Mouse (Mus musculus) heart, postnatal 36 days (tissue): ENCODE results near the gene Strbp. TPM values are rescaled to one million over a fixed set of nuclear protein-coding genes. Genes with fewer than 3 reads are reported as not detected.

Source experiments
- DNase-seq, 2 experiments: peaks; one replicate each; pipeline ENCODE4 v3.0.0; 2021 to 2022
- intact Hi-C: fragments of 180-260 bp; cut with DNase I; formaldehyde crosslinking; loops from one replicate; pipeline ENCODE4 v1.15.1; 2025
- total RNA-seq, 2 experiments: library from RNA; stranded (reverse); gene quantifications; 2 replicates each; pipeline ENCODE4 v1.2.3; 2021

Gene Strbp
- total RNA-seq, 2 experiments from 2014 or later = 19.3 to 21.2 TPM

DNA sequence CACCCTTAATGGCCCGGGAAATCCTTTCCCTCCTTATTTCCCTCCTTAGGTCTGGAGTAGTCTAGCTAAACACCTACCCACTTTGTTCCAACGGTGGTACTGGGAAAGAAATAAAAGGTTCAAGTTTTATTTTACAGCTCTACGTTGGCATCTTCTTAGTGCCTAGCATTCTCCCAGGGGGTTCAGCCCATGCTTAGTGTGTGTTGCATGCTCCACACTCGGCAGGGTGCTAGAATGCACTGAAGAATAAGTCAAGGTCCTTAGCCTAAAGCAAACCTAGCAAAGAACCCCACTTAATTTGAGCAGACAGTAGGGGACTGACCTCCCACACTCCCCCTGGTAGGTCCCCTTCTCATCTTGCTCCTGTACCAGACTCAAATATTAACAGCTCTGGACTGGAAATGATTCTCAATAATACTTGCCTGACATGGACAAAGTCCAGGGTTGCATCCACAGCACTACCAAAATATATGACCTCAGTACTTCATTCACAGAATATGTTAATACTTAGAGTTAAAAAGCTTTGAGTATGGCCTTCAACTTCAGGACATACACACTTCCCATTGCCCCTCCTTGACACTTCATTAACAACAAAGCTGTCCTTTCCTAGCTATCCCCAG is 592 bp upstream of the Strbp start:
- DNase-seq = no peak
- intact Hi-C loops = no loop called here

GRCm38 (mm10) chr2:37702301-37703172 is 1.1 kb downstream of the Strbp start:
- peak in 1 of 2 experiments; percentile 16 for DNase-seq
- intact Hi-C loops = loop anchor here (2.0 kb wide), 1 partner anchor 68 kb away; no protein-coding TSS in a partner anchor

DNA sequence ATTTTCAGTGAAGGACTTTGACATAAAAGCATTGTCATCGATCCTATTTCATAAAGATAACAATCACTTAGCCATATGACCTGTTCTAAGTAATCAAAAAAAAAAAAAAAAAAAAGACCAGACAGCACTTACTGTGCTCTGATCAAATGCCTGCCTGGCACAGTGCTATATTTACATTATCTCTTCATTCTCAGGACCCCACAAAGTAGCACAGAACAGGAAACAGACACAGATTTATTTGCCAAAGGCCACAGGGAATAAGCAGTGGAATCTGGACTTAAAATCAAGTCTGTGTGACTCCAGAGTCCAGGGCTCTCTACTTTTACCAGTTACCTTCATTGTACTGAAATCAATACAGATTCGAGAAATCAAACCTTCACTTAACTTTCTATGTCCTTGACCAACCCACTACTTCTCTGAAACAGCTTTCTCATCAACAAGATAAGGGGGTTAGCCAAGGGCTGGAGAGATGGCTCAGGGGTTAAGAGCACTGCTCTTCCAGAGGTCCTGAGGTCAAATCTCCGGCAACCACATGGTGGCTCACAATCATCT is 14.5 kb downstream of the Strbp start:
- intact Hi-C loops = no loop called here
- DNase-seq = no peak

- DNase-seq = no peak
- intact Hi-C loops = no loop called here
Measured at GRCm38 (mm10) chr2:37687031-37687430, 16.6 kb downstream of the Strbp start.

GRCm38 (mm10) chr2:37684864-37685263 is 18.8 kb downstream of the Strbp start:
- intact Hi-C loops = no loop called here
- no peak for DNase-seq

DNA sequence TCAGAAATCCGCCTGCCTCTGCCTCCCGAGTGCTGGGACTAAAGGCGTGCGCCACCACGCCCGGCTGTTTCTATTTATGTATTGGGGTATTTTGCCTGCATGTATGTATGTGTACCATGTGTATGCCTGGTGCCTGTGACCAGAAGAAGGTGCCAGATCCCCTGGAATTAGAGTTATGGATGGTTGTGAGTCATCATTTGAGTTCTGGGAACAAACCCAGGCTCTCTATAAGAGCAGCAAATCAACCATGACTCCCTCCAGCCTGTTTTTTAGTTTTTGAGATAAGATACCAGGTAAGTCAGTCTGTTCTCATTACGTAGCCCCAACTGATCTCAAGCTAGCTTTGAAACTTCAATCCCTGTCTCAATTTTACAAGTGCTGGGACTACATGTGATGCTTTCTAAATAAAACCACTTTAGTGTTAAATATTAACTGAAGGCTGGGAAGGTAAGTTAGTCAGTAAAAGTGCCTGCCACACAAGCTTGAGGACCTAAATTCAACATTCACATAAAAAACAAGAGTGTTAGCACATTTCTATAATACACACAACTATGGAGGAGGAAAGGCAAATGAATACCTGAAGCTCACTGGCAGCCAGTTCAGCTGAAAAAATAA is 21.4 kb downstream of the Strbp start:
- intact Hi-C loops = no loop called here
- DNase-seq = no peak

DNA sequence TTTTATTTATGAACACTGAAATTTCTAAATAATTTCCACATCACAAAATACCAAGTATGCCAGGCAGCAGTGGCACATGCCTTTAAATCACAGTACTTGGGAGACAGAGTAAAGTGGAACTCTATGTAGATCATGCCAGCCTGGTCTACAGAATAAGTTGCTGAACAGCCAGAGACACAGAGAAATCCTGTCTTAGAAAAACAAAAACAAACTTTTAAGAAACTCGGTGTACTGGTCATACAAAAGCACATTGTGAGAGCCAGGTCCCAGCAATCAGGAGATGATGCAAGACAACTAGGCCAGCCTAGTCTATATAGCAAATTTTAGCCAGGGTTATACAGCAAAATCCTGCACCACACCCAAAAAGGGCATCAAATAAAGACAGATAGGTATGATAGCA is 52.6 kb downstream of the Strbp start:
- DNase-seq = no peak
- intact Hi-C loops = no loop called here

DNA sequence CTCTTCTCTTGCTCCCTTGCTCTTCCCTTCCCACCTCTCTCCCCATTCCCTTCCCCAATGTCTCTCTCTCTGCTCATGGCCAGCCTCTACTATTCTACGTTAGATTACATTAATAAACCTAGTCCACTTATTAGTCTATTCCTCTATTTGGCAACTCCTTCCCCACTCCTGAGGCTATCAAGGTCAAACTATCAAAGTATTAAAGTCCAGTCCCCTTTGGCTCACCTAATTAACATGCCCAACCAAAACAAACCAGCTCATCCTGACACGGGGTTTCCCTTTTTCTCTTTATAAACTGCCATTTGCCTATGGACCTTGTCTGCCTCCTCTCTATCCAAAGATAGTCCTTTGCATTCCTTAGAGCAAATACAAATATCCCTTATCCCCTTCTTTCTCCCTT is 54.1 kb downstream of the Strbp start:
- no peak for DNase-seq
- intact Hi-C loops = no loop called here

DNA sequence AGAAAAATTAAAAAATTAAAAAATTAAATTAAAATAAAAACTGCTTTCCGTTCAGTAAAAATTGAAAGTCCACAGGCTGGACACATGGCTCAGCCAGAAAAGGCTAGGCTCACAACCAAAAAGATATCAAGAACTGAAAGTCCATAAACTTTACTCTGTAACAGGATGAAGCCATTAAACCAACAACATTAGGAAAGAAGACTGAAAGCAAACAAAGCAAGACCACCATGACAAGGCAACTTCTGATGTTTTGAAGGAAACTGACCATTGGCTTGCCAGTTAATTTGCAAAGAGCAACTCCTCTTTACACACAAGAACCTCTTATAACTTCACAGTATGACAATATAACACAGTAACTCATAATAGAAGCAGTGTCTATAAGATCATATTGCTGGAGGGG is 54.7 kb downstream of the Strbp start:
- intact Hi-C loops = no loop called here
- no peak for DNase-seq

GRCm38 (mm10) chr2:37623343-37623742 is 80.3 kb downstream of the Strbp start:
- intact Hi-C loops = no loop called here
- no peak for DNase-seq

DNA sequence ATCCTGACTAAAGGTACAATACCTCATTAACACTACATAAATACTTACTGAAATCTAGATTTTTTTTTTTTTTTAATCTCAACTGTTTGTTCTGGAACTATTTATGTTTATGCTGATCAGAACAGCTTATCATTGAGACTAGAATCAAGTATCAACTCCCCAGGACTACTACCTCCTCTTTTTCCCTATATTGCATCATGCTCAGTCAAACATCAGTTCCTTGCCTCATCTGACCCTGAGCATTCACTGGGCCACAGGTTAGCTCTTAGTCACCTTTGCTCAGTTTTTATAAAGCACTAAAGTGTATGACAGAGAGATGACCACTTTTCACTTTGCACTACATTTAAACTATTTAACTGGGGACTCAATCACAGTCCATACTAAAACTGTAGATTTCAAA is 115.7 kb downstream of the Strbp start:
- no peak for DNase-seq
- intact Hi-C loops = no loop called here

DNA sequence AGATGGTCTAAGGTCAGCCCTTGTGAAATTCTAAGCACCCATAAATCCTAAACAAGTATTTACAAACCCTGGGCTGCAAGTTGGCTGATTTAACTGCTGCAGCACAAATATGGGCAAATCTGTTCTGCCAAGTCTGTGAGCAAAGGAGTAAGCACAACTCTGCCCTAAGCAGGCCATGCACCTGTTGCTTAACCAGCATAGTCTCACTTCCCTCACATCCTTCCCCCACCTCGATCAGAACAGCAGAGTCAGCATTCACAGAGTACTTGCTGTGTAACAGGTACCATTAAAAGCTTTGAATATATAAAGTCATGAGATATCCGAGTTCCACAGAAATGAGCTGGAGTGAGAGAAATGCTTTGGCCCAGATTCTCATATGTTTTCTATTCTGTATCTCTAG is 125.5 kb downstream of the Strbp start:
- DNase-seq = no peak
- intact Hi-C loops = no loop called here

DNA sequence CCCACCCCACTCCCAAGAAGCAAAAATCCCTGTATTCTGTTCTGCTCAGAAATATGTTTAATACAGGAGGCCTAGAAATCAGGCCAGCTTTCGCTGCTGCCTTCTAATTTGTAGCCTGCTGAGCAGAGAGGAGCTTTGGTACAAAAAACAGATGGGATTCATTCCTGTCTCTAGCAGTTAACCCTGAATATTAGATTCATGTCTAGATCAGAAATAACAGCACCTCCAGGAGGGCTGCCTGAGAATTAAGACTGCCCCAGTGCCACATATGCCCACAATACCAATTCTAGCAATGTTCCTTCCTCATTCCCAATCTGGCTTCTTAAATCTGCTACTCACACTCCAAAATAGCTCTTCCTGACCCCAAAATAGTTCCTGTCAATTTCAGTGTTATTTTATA is 127.0 kb downstream of the Strbp start:
- DNase-seq = no peak
- intact Hi-C loops = no loop called here

GRCm38 (mm10) chr2:37572141-37572540 is 131.5 kb downstream of the Strbp start:
- DNase-seq = no peak
- intact Hi-C loops = no loop called here

GRCm38 (mm10) chr2:37570703-37571102 is 133.0 kb downstream of the Strbp start:
- intact Hi-C loops = no loop called here
- DNase-seq = no peak

- DNase-seq = no peak
- intact Hi-C loops = no loop called here
Measured at GRCm38 (mm10) chr2:37569888-37570287, 133.8 kb downstream of the Strbp start.

- no peak for DNase-seq
- intact Hi-C loops = no loop called here
Measured at GRCm38 (mm10) chr2:37566035-37566434, 137.6 kb downstream of the Strbp start.

- intact Hi-C loops = no loop called here
- no peak for DNase-seq
Measured at GRCm38 (mm10) chr2:37565579-37565978, 138.1 kb downstream of the Strbp start.

DNA sequence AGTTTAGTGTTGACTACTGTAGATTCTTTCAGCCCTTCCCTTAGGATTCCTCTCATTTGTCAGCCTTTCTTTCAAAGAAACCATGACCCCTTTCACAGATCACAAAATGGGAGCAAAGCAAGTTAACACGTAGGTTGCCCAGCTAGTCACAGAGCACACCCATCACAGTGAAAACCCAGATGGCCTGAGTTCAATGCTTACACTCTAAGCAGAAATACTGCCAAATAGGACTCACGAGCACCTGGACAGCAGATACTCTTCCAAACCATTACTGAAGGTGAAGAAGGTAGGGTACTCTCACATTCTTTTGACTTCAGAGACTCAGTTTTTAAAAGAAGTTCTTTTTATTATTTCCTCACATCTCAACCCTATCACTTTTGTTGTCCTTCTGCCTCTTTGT is 147.3 kb downstream of the Strbp start:
- intact Hi-C loops = no loop called here

GRCm38 (mm10) chr2:37549346-37550012 is 154.2 kb downstream of the Strbp start:
- DNase-seq = peak in 1 of 2 experiments; percentile 8
- intact Hi-C loops = no loop called here

More for the DNA sequence above, 147.3 kb downstream of the Strbp start:
- DNase-seq = no peak

- DNase-seq = no peak
- intact Hi-C loops = no loop called here
Measured at GRCm38 (mm10) chr2:37531639-37532038, 172.0 kb downstream of the Strbp start.
